Mouse (Mus musculus) bone marrow macrophage, adult 2 months (primary cell): ENCODE data around the gene Atoh8. TPM values are rescaled to one million over a fixed set of nuclear protein-coding genes. Genes with fewer than 3 reads are reported as not detected.

Source experiments
- H3K27ac ChIP-seq: 2 replicates; pipeline ENCODE4 v1.5.1; 2012; ENCODE audit warnings: low read depth, low read length; ENCODE audit not compliant: insufficient read depth
- H3K4me1 ChIP-seq: 2 replicates; pipeline ENCODE4 v1.6.1; 2012; ENCODE audit warnings: low read length; ENCODE audit not compliant: control insufficient read depth, insufficient read depth
- H3K4me3 ChIP-seq: 2 replicates; pipeline ENCODE4 v1.5.1; 2012; ENCODE audit warnings: mild to moderate bottlenecking, low read length, moderate library complexity; ENCODE audit not compliant: insufficient read depth
- CTCF ChIP-seq: IDR thresholded peaks from 2 replicates; pipeline ENCODE4 v1.5.1; 2012; ENCODE audit warnings: low read depth, mild to moderate bottlenecking, low read length, moderate library complexity
- POLR2A ChIP-seq: IDR thresholded peaks from 2 replicates; pipeline ENCODE4 v1.6.1; 2012; ENCODE audit warnings: mild to moderate bottlenecking, low read depth, low read length, borderline replicate concordance
- polyA plus RNA-seq: library from polyadenylated mRNA; stranded (reverse); fragments of >200 nt; gene quantifications from 2 replicates; pipeline ENCODE4 v1.2.4, GENCODE M21; 2012; ENCODE audit not compliant: missing spikeins, insufficient read depth, insufficient read length

Atoh8 gene
- polyA plus RNA-seq, 1 experiment = not detected

- Histone ChIP-seq H3K4me3 (no peak overlapping the region), H3K27ac (no peak overlapping the region), H3K4me1 (0 out of 2 replicates have a peak, but pooled peaks cover 3% of the 10 kb centered on the region)
- no peak for TF ChIP-seq CTCF
- no peak for TF ChIP-seq POLR2A
These were observed 2.5 kb downstream of the Atoh8 start for GRCm38 (mm10) chr6:72232870-72233269.

- TF ChIP-seq POLR2A = no peak
- no peak for TF ChIP-seq CTCF
- no peak overlapping the region for H3K4me3 ChIP-seq
- H3K27ac ChIP-seq = no peak overlapping the region
- 0 out of 2 replicates have a peak, but pooled peaks cover 3% of the 10 kb centered on the region for H3K4me1 ChIP-seq
These were observed 3.0 kb downstream of the Atoh8 start for GRCm38 (mm10) chr6:72232411-72232810.

GRCm38 (mm10) chr6:72230875-72231274 lies 4.5 kb downstream of the Atoh8 start:
- H3K4me1 ChIP-seq = 0 out of 2 replicates have a peak, but pooled peaks cover 3% of the 10 kb centered on the region
- H3K27ac ChIP-seq = no peak overlapping the region
- H3K4me3 ChIP-seq = no peak overlapping the region
- no peak for TF ChIP-seq CTCF
- no peak for TF ChIP-seq POLR2A

GRCm38 (mm10) chr6:72227665-72228265 lies 7.6 kb downstream of the Atoh8 start:
- H3K27ac ChIP-seq = no peak overlapping the region
- H3K4me1 ChIP-seq = no peaks in the 10 kb centered on the region
- no peak overlapping the region for H3K4me3 ChIP-seq
- no peak for TF ChIP-seq POLR2A
- TF ChIP-seq CTCF = no peak

- Histone ChIP-seq H3K4me3 (no peak overlapping the region), H3K27ac (no peak overlapping the region), H3K4me1 (no peaks in the 10 kb centered on the region)
- no peak for TF ChIP-seq POLR2A
- no peak for TF ChIP-seq CTCF
These were observed 8.4 kb downstream of the Atoh8 start for GRCm38 (mm10) chr6:72227011-72227410.

- no peak for TF ChIP-seq CTCF
- TF ChIP-seq POLR2A = no peak
- Histone ChIP-seq H3K4me1 (no peaks in the 10 kb centered on the region), H3K27ac (no peak overlapping the region), H3K4me3 (no peak overlapping the region)
These were observed 9.7 kb downstream of the Atoh8 start for GRCm38 (mm10) chr6:72225686-72226085.

GRCm38 (mm10) chr6:72223892-72224291 lies 11.5 kb downstream of the Atoh8 start:
- no peak overlapping the region for H3K4me3 ChIP-seq
- H3K27ac ChIP-seq = no peak overlapping the region
- no peaks in the 10 kb centered on the region for H3K4me1 ChIP-seq
- TF ChIP-seq POLR2A = no peak
- no peak for TF ChIP-seq CTCF

- no peak overlapping the region for H3K27ac ChIP-seq
- no peaks in the 10 kb centered on the region for H3K4me1 ChIP-seq
- H3K4me3 ChIP-seq = no peak overlapping the region
- TF ChIP-seq POLR2A = no peak
- TF ChIP-seq CTCF = no peak
These were observed 12.5 kb downstream of the Atoh8 start for GRCm38 (mm10) chr6:72222876-72223275.

GRCm38 (mm10) chr6:72222271-72222724 lies 13.1 kb downstream of the Atoh8 start:
- no peaks in the 10 kb centered on the region for H3K4me1 ChIP-seq
- TF ChIP-seq POLR2A (no peak), CTCF (no peak)
- no peak overlapping the region for H3K27ac ChIP-seq
- no peak overlapping the region for H3K4me3 ChIP-seq

- no peaks in the 10 kb centered on the region for H3K4me1 ChIP-seq
These were observed 14.1 kb downstream of the Atoh8 start for GRCm38 (mm10) chr6:72221271-72221670.

GRCm38 (mm10) chr6:72219549-72219948 lies 15.8 kb downstream of the Atoh8 start:
- no peak for TF ChIP-seq CTCF
- no peak for TF ChIP-seq POLR2A
- H3K4me1 ChIP-seq = no peaks in the 10 kb centered on the region
- H3K27ac ChIP-seq = no peak overlapping the region
- H3K4me3 ChIP-seq = no peak overlapping the region

More at GRCm38 (mm10) chr6:72221271-72221670, 14.1 kb downstream of the Atoh8 start:
- no peak overlapping the region for H3K27ac ChIP-seq
- H3K4me3 ChIP-seq = no peak overlapping the region
- no peak for TF ChIP-seq CTCF
- no peak for TF ChIP-seq POLR2A
